Mouse (Mus musculus): Measurements from ENCODE around the gene Grik4.

DNA sequence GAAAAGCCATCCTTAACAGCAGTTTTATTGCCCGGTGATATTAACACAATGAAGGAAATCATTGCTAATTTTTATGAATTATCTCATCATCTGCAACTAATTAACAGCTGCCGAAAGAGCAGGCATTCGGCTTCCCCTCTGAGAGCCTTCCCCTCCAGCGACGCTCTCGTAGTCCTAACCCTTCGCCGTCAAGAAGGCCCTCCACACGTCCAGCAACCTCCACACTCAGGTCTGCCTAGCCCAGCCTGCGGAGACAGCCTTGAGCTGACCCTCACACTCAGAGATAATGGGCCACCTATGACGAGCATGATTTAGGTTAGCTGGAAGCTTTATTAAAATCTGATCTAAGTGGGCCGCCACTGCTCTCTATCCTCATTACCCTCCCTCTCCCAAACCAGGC is 152.5 kb downstream of the Grik4 start:
- TF ChIP-seq CTCF (IDR thresholded peaks at IDR 0.05; ENCODE audit: control insufficient read depth, insufficient read depth, insufficient replicate concordance, low read depth, low read length) (no peak), POLR2A (IDR thresholded peaks at IDR 0.05; ENCODE audit: control insufficient read depth, low read depth, low read length) (no peak)
